Mouse (Mus musculus) ES-E14 (cell line): ENCODE data around the gene Cacnb4. TPM values are rescaled to one million over a fixed set of nuclear protein-coding genes. Genes with fewer than 3 reads are reported as not detected.

Source experiments
- DNase-seq: peaks from one replicate; pipeline ENCODE4 v3.0.0-alpha.2; 2013; ENCODE audit warnings: low read depth, low spot score
- H3K27ac ChIP-seq: 2 replicates; pipeline ENCODE4 v1.5.1; 2012; ENCODE audit warnings: low read depth, mild to moderate bottlenecking, low read length, moderate library complexity, mixed read lengths; ENCODE audit not compliant: poor library complexity, insufficient read depth, severe bottlenecking
- H3K36me3 ChIP-seq: 2 replicates; pipeline ENCODE4 v1.6.1; 2012; ENCODE audit warnings: mild to moderate bottlenecking, low read length, moderate library complexity, mixed read lengths; ENCODE audit not compliant: control insufficient read depth, poor library complexity, insufficient read depth, severe bottlenecking
- H3K4me1 ChIP-seq, 2 experiments: fragments of 150-350 bp in 1 of 2; sonication (generic) in 1 of 2; 2 replicates each; pipeline ENCODE4 v1.6.1; 2012; ENCODE audit warnings: low read length in 2 of 2, mild to moderate bottlenecking in 1 of 2, mixed read lengths in 1 of 2; ENCODE audit not compliant: control insufficient read depth in 2 of 2, insufficient read depth in 2 of 2, poor library complexity in 1 of 2
- H3K4me3 ChIP-seq, 2 experiments: fragments of 150-350 bp in 1 of 2; sonication (generic) in 1 of 2; 2 replicates each; pipeline ENCODE4 v1.5.1; 2012; ENCODE audit warnings: low read length in 2 of 2, low read depth in 1 of 2, mild to moderate bottlenecking in 1 of 2, mixed read lengths in 1 of 2; ENCODE audit not compliant: insufficient read depth in 1 of 2, poor library complexity in 1 of 2, severe bottlenecking in 1 of 2
- H3K9ac ChIP-seq: 2 replicates; pipeline ENCODE4 v1.6.1; 2012; ENCODE audit warnings: low read depth, mild to moderate bottlenecking, low read length, mixed read lengths; ENCODE audit not compliant: poor library complexity, insufficient read depth, severe bottlenecking
- H3K9me3 ChIP-seq: fragments of 150-350 bp; sonication (generic); 2 replicates; pipeline ENCODE4 v1.6.1; 2012; ENCODE audit warnings: low read depth, mild to moderate bottlenecking, low read length; ENCODE audit not compliant: control insufficient read depth, insufficient read depth
- CHD2 ChIP-seq: IDR thresholded peaks from 2 replicates; pipeline ENCODE4 v1.6.1; 2014; ENCODE audit warnings: mild to moderate bottlenecking, low read depth, low read length, inconsistent platforms
- HCFC1 ChIP-seq: IDR thresholded peaks from 2 replicates; pipeline ENCODE4 v1.6.1; 2012; ENCODE audit warnings: low read length, inconsistent platforms, borderline replicate concordance; ENCODE audit not compliant: insufficient read depth
- MAFK ChIP-seq: IDR thresholded peaks from 2 replicates; pipeline ENCODE4 v1.6.1; 2014; ENCODE audit warnings: mild to moderate bottlenecking, low read depth, low read length, inconsistent platforms; ENCODE audit not compliant: insufficient read depth
- ZC3H11A ChIP-seq: IDR thresholded peaks from 2 replicates; pipeline ENCODE4 v1.6.1; 2012; ENCODE audit warnings: low read depth, mild to moderate bottlenecking, inconsistent platforms, low read length, borderline replicate concordance
- ZNF384 ChIP-seq: IDR thresholded peaks from 2 replicates; pipeline ENCODE4 v1.6.1; 2012; ENCODE audit warnings: low read depth, low read length, inconsistent platforms
- in situ Hi-C, 2 experiments: fragments of 600-800 bp; cut with MboI; formaldehyde crosslinking; loops; one replicate each; pipeline ENCODE4 v1.15.1; 2025; ENCODE audit warnings: low sequenced_read_pairs in 2 of 2, inconsistent platforms in 1 of 2; ENCODE audit not compliant: unreplicated experiment in 2 of 2
- total RNA-seq: library from RNA; depleted of rRNA; stranded (reverse); fragments of 300-350 nt; gene quantifications from 2 replicates; pipeline ENCODE4 v1.2.3, GENCODE M21; 2012

The Cacnb4 gene
- total RNA-seq, 1 experiment, result 0.09 TPM

- no peak for DNase-seq
- no peak for TF ChIP-seq ZC3H11A
- no peak for TF ChIP-seq ZNF384
- TF ChIP-seq MAFK, result no peak
- Histone ChIP-seq H3K9me3 (no peaks in the 10 kb centered on the region), H3K4me3 (no peak overlapping the region), H3K36me3 (no peaks in the 10 kb centered on the region), H3K4me1 (no peaks in the 10 kb centered on the region), H3K27ac (no peak overlapping the region), H3K9ac (no peak overlapping the region)
- in situ Hi-C loops, result no loop called here
Observed at GRCm38 (mm10) chr2:52656722-52657121, 19.9 kb downstream of the Cacnb4 start.

GRCm38 (mm10) chr2:52654541-52654940, 22.1 kb downstream of the Cacnb4 start:
- H3K36me3 ChIP-seq, result no peaks in the 10 kb centered on the region
- H3K9ac ChIP-seq, result no peak overlapping the region
- H3K27ac ChIP-seq, result no peak overlapping the region
- no peak for DNase-seq
- TF ChIP-seq ZNF384 (no peak), ZC3H11A (no peak), CHD2 (no peak), HCFC1 (no peak), MAFK (no peak)
- in situ Hi-C loops, result no loop called here
- H3K4me3 ChIP-seq, result no peak overlapping the region
- H3K9me3 ChIP-seq, result no peaks in the 10 kb centered on the region
- no peaks in the 10 kb centered on the region for H3K4me1 ChIP-seq

- TF ChIP-seq HCFC1 (no peak), ZNF384 (no peak), ZC3H11A (no peak), CHD2 (no peak), MAFK (no peak)
- in situ Hi-C loops, result no loop called here
- Histone ChIP-seq H3K9ac (no peak overlapping the region), H3K9me3 (no peaks in the 10 kb centered on the region), H3K36me3 (no peaks in the 10 kb centered on the region), H3K4me3 (no peak overlapping the region), H3K27ac (no peak overlapping the region), H3K4me1 (no peaks in the 10 kb centered on the region)
- DNase-seq, result no peak
Observed at GRCm38 (mm10) chr2:52651547-52651946, 25.1 kb downstream of the Cacnb4 start.

DNA sequence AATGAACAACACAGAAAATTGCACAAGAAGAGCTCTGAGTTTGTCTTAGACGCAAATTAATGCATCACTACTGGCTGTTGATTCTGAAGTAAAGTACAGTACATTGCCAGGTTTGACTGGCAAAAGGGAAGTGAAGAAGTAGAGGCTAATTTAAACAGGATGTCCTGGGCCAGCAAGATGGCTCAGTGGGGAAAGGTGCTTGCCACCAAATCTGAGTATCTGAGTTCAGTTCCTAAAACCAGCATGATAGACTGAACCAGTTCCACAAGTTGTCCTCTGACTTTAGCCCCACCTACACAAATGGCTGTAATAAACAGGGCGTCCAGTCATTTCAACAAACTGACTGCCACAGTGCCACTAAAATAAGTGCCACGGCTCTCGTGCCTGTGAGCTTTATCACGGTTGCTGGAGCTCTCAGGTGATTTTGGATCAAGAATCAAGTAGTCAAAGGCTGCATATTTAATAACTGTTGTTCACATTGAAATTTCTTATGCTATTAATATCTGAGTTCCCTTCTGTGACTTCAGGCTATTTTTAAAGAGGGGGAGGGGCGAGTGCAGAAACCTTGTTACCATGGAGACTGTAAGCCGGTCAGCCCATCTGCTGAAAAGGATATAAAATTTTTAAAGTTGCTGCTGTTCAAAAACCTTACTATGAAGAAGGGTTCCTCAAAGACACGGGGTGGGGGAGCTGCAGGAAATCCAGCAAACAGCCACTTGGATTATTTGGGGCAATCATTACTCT, 29.2 kb downstream of the Cacnb4 start:
- H3K4me1 ChIP-seq, result no peaks in the 10 kb centered on the region
- no peak overlapping the region for H3K4me3 ChIP-seq
- H3K9me3 ChIP-seq, result no peaks in the 10 kb centered on the region
- TF ChIP-seq HCFC1, result no peak
- TF ChIP-seq ZC3H11A, result no peak
- no peak for TF ChIP-seq ZNF384
- no peak for TF ChIP-seq CHD2
- TF ChIP-seq MAFK, result no peak
- no peaks in the 10 kb centered on the region for H3K36me3 ChIP-seq
- no peak overlapping the region for H3K27ac ChIP-seq
- in situ Hi-C loops, result no loop called here
- H3K9ac ChIP-seq, result no peak overlapping the region
- DNase-seq, result no peak

DNA sequence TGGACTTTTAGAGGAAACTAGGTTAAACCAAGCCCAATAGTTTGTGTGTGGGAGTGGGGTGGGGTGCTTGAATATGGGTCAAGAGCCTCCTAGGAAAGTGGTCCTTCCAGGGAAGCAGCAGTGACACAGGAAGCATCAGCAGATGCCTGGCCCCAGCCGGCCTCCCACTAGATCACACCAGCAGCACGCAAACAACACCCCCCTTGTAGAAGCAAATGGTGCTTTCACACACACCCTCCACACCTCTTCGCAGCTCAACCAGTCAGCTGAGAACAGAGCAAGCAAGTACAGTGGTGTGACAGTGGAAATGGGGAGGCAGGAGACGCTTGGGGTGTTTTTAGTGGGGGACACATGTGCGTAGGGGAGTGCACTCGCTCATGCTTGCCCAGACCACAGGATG, 33.0 kb downstream of the Cacnb4 start:
- H3K4me1 ChIP-seq, result no peaks in the 10 kb centered on the region
- TF ChIP-seq MAFK (no peak), ZNF384 (no peak), ZC3H11A (no peak), CHD2 (no peak), HCFC1 (no peak)
- H3K9ac ChIP-seq, result no peak overlapping the region
- no peak for DNase-seq
- H3K4me3 ChIP-seq, result no peak overlapping the region
- in situ Hi-C loops, result no loop called here
- H3K9me3 ChIP-seq, result no peaks in the 10 kb centered on the region
- H3K36me3 ChIP-seq, result no peaks in the 10 kb centered on the region
- H3K27ac ChIP-seq, result no peak overlapping the region
